Mouse (Mus musculus) kidney, embryonic 16.5 days (tissue): Measurements from ENCODE around the gene Vpreb2. TPM values are rescaled to one million over a fixed set of nuclear protein-coding genes. Genes with fewer than 3 reads are reported as not detected.

Experiments
- ATAC-seq: fragments of 200-750 bp; cut with Nextera tagmentation; 2 replicates; pipeline ENCODE4 v1.8.0; 2017; ENCODE audit warnings: moderate TSS enrichment; ENCODE audit not compliant: low FRiP score, low TSS enrichment
- H3K27ac ChIP-seq: fragments of 300-500 bp; sonication (generic); 2 replicates; pipeline ENCODE4 v1.5.1; 2014; ENCODE audit warnings: low read length
- H3K27me3 ChIP-seq: fragments of 300-500 bp; sonication (generic); 2 replicates; pipeline ENCODE4 v1.6.1; 2014; ENCODE audit warnings: low read length, control low read depth, mixed read lengths; ENCODE audit not compliant: insufficient read depth
- H3K36me3 ChIP-seq: fragments of 300-500 bp; sonication (generic); 2 replicates; pipeline ENCODE4 v1.6.1; 2014; ENCODE audit warnings: low read length, control low read depth, mixed read lengths; ENCODE audit not compliant: insufficient read depth
- H3K4me1 ChIP-seq: fragments of 300-500 bp; sonication (generic); 2 replicates; pipeline ENCODE4 v1.6.1; 2014; ENCODE audit warnings: low read length, control low read depth, mixed read lengths; ENCODE audit not compliant: insufficient read depth
- H3K4me2 ChIP-seq: fragments of 300-500 bp; sonication (generic); replicated peaks from 2 replicates; pipeline ENCODE4 v1.6.1; 2014; ENCODE audit warnings: low read depth, low read length
- H3K4me3 ChIP-seq: fragments of 300-500 bp; sonication (generic); 2 replicates; pipeline ENCODE4 v1.5.1; 2014; ENCODE audit warnings: mild to moderate bottlenecking, low read length
- H3K9ac ChIP-seq: fragments of 300-500 bp; sonication (generic); replicated peaks from 2 replicates; pipeline ENCODE4 v1.6.1; 2014; ENCODE audit warnings: low read length
- H3K9me3 ChIP-seq: fragments of 300-500 bp; sonication (generic); 2 replicates; pipeline ENCODE4 v1.6.1; 2016; ENCODE audit warnings: low read length, control low read depth
- WGBS: fragments of 180-500 bp; shearing (Covaris S2); extraction: QIAGEN DNeasy Blood & Tissue Kit; methylation state at CpG from one replicate; pipeline ENCODE4 v1.1.7; 2014; 5-methylcytosine and 5-hydroxymethylcytosine counted together
- polyA plus RNA-seq: library from polyadenylated mRNA; unstranded; fragments of >200 nt; fragmentation: Nextera tagmentation; extraction: Ambion mirVana; gene quantifications from 2 replicates; pipeline ENCODE4 v1.2.1, GENCODE M21; 2015

The Vpreb2 gene
- polyA plus RNA-seq, 1 experiment from 2014 or later = not detected

GRCm38 (mm10) chr16:18027371-18027770 is 47.1 kb downstream of the Vpreb2 start:
- ATAC-seq = no peak
- no peaks in the 10 kb centered on the region for H3K9me3 ChIP-seq

More at GRCm38 (mm10) chr16:18027371-18027770, 47.1 kb downstream of the Vpreb2 start:
- H3K4me1 ChIP-seq = no peaks in the 10 kb centered on the region
- no peaks in the 10 kb centered on the region for H3K36me3 ChIP-seq
- H3K4me2 ChIP-seq = no peak overlapping the region
- no peak overlapping the region for H3K9ac ChIP-seq
- WGBS = 71% methylated on average over 2 of the region's 2 CpGs
- no peak overlapping the region for H3K4me3 ChIP-seq
- H3K27ac ChIP-seq = no peak overlapping the region
- no peaks in the 10 kb centered on the region for H3K27me3 ChIP-seq

Other genes starting within 250 kb of the Vpreb2 start
- 44.1 and 56.1 TPM in 2 replicates for gene Med15, start 247.5 kb upstream of the Vpreb2 start, polyA plus RNA-seq
- 69.8 and 72.0 TPM in 2 replicates for gene Klhl22, start 220.8 kb upstream of the Vpreb2 start, polyA plus RNA-seq
- gene Scarf2, start 183.1 kb upstream of the Vpreb2 start, polyA plus RNA-seq = 8.1 and 8.9 TPM in 2 replicates
- 0.09 TPM in 1 of 2 replicates, not detected in the other for gene B830017H08Rik, start 147.3 kb upstream of the Vpreb2 start, polyA plus RNA-seq
- 35.7 and 48.6 TPM in 2 replicates for gene Car15, start 142.1 kb upstream of the Vpreb2 start, polyA plus RNA-seq
- gene Gm20518, start 88.8 kb upstream of the Vpreb2 start, polyA plus RNA-seq = 2.6 TPM in 2 replicates
- 0.09 TPM in 1 of 2 replicates, not detected in the other for gene Tssk1, start 86.2 kb upstream of the Vpreb2 start, polyA plus RNA-seq
- 103 and 107 TPM in 2 replicates for gene Dgcr2, start 81.9 kb upstream of the Vpreb2 start, polyA plus RNA-seq
- not detected in 2 replicates for gene Tssk2, start 81.8 kb upstream of the Vpreb2 start, polyA plus RNA-seq
- 40.7 and 44.8 TPM in 2 replicates for gene Ess2, start 69.1 kb upstream of the Vpreb2 start, polyA plus RNA-seq
- gene Gsc2, start 65.4 kb upstream of the Vpreb2 start, polyA plus RNA-seq = not detected in 2 replicates
- gene Slc25a1, start 52.2 kb upstream of the Vpreb2 start, polyA plus RNA-seq = 102 and 107 TPM in 2 replicates
- gene Dgcr6, start 72.4 kb downstream of the Vpreb2 start, polyA plus RNA-seq = 103 and 104 TPM in 2 replicates
- 22.3 and 23.0 TPM in 2 replicates for gene Prodh, start 109.8 kb downstream of the Vpreb2 start, polyA plus RNA-seq
- 1.0 and 3.4 TPM in 2 replicates for gene Rtn4r, start 147.2 kb downstream of the Vpreb2 start, polyA plus RNA-seq
- gene Ccdc188, start 237.5 kb downstream of the Vpreb2 start, polyA plus RNA-seq = not detected in 2 replicates